Comparison of ENCODE assay signal across 15 mouse cellular contexts in genomic region chr11:76056487-76056886, GRCm38 (mm10). TPM values are rescaled to one million over a fixed set of nuclear protein-coding genes. Genes with fewer than 3 reads are reported as not detected.
DNase-seq lines count a peak whose midpoint lies in the region; TF ChIP-seq lines count a peak whose summit lies in the region.
"Had no signal": no experiment of that assay in that cellular context is flagged by ENCODE, and none has a peak within 500 bp of the region (broad histone marks: within the 10 kb centered on the region; RNA-seq: fewer than 3 reads in every experiment).

No protein-coding gene starts in this region.

- peaks cover 25% of the 10 kb centered on the region for H3K4me1 ChIP-seq in embryonic facial prominence, embryonic 10.5 days

- no peak overlapping the region for H3K27ac ChIP-seq in layer of hippocampus, adult 2 months
- H3K27ac ChIP-seq in embryonic facial prominence, embryonic 10.5 days (replicated peaks): no peak overlapping the region
- H3K27ac ChIP-seq: heart, embryonic 10.5 days; limb, embryonic 12.5 days; macrophage had no signal

- DNase-seq in cerebellum, adult 9-10 months: peak; percentile 22
- DNase-seq in cerebellum, adult 9-11 months: no peak
- DNase-seq in layer of hippocampus, adult 2 months (ENCODE audit: low spot score in 2 of 2): no peak
- DNase-seq in layer of hippocampus, postnatal 14 days (ENCODE audit: low spot score in 2 of 2): no peak
- DNase-seq in ES-CJ7 (ENCODE audit: low read depth, low spot score): peak; percentile 68
- peak; percentile 15 for DNase-seq in embryonic facial prominence, embryonic 10.5 days (ENCODE audit: low spot score)
- no peak for DNase-seq in spleen, adult 12 weeks (ENCODE audit: low spot score)
- DNase-seq in right cerebral cortex, postnatal 14 days: no peak
- DNase-seq: cerebellum, postnatal 25 days had no signal

- H3K9me3 ChIP-seq in embryonic facial prominence, embryonic 10.5 days: no peaks in the 10 kb centered on the region
- H3K9me3 ChIP-seq: heart, embryonic 10.5 days; limb, embryonic 12.5 days had no signal

- TF ChIP-seq CTCF in layer of hippocampus, adult 2 months (conservative IDR thresholded peaks at IDR 0.05): peak; percentile 70

- H3K36me3 ChIP-seq in embryonic facial prominence, embryonic 10.5 days (replicated peaks): peaks cover 8% of the 10 kb centered on the region; the same call in 1 of the 2 replicates

- WGBS in embryonic facial prominence, embryonic 10.5 days: 31% methylated on average over 3 of the region's 3 CpGs

- H3K27me3 ChIP-seq in embryonic facial prominence, embryonic 10.5 days (replicated peaks; ENCODE audit: low read depth, poor library complexity, severe bottlenecking): no peaks in the 10 kb centered on the region
- H3K27me3 ChIP-seq: limb, embryonic 12.5 days had no signal

- H3K4me3 ChIP-seq in layer of hippocampus, adult 2 months: no peak overlapping the region
- H3K4me3 ChIP-seq in embryonic facial prominence, embryonic 10.5 days: no peak overlapping the region
- H3K4me3 ChIP-seq: heart, embryonic 10.5 days; limb, embryonic 12.5 days had no signal

RNA-seq across cellular contexts. Expression of gene Rflnb, which starts 28.9 kb away (rescaled TPM):
- total RNA-seq in layer of hippocampus, adult 2 months (2021): 1 to 10 TPM; 7.0 to 9.5 TPM
- total RNA-seq in layer of hippocampus, postnatal 14 days (2021): 10 to 100 TPM; 12.9 to 15.6 TPM
- 24.6 and 29.7 TPM in 2 replicates for polyA plus RNA-seq in embryonic facial prominence, embryonic 10.5 days (2016; fragmentation: Nextera tagmentation; extraction: Ambion mirVana)

RNA-seq across cellular contexts. Expression of gene 1700016K19Rik, which starts 56.8 kb away (rescaled TPM):
- 1 to 10 TPM; 1.5 to 2.1 TPM for total RNA-seq in layer of hippocampus, adult 2 months (2021)
- 1 to 10 TPM; 2.6 to 2.8 TPM for total RNA-seq in layer of hippocampus, postnatal 14 days (2021)
- 0.65 and 0.99 TPM in 2 replicates for polyA plus RNA-seq in embryonic facial prominence, embryonic 10.5 days (2016; fragmentation: Nextera tagmentation; extraction: Ambion mirVana)
- total RNA-seq: adrenal gland, postnatal 10 days had no signal
- polyA plus RNA-seq: C2C12; heart, embryonic 10.5 days; macrophage; neural tube, embryonic 11.5 days had no signal

Comparison
In these comparisons a context has a peak if more than half of its experiments do, and no peak if none do; other contexts are left out.
1. DNase-seq: peak in cerebellum, adult 9-10 months (single experiment), ES-CJ7 (single experiment) and embryonic facial prominence, embryonic 10.5 days (single experiment); none in cerebellum, adult 9-11 months (single experiment), layer of hippocampus, adult 2 months (0 of 2), layer of hippocampus, postnatal 14 days (0 of 2), spleen, adult 12 weeks (single experiment) and right cerebral cortex, postnatal 14 days (single experiment).